In genomic region chr5:139129572-139130151, GRCm38 (mm10) we compare ENCODE assay signal across 8 mouse cellular contexts. TPM values are rescaled to one million over a fixed set of nuclear protein-coding genes. Genes with fewer than 3 reads are reported as not detected.
DNase-seq lines count a peak whose midpoint lies in the region; ATAC-seq and TF ChIP-seq lines count a peak whose summit lies in the region.

No protein-coding gene starts in this region.

- peak; percentile 25 for DNase-seq in kidney, postnatal 0 days (ENCODE audit: low spot score)
- no peak for DNase-seq in kidney, adult 11 months
- peak; percentile 86 for DNase-seq in cerebellum, adult 11-12 months
- DNase-seq in forebrain, embryonic 14.5 days (ENCODE audit: low spot score), result peak; percentile 33
- DNase-seq in layer of hippocampus, adult 9-11 months, result peak; percentile 38
- peak; percentile 91 for DNase-seq in midbrain, embryonic 11.5 days (ENCODE audit: low spot score, missing footprints)
- DNase-seq in stomach, postnatal 0 days (ENCODE audit: low spot score), result no peak
- no peak for DNase-seq in spleen, postnatal 36 days (ENCODE audit: low spot score in 2 of 2)

- H3K9ac ChIP-seq in kidney, postnatal 0 days (ENCODE audit: low read depth, low read length), result peak overlapping the region; percentile 69
- H3K9ac ChIP-seq in forebrain, embryonic 14.5 days (ENCODE audit: low read length), result peak overlapping the region; percentile 73
- H3K9ac ChIP-seq in midbrain, embryonic 11.5 days (ENCODE audit: low read length), result peak overlapping the region; percentile 68
- H3K9ac ChIP-seq in stomach, postnatal 0 days (ENCODE audit: low read length), result peak overlapping the region; percentile 72

- TF ChIP-seq CTCF in kidney, postnatal 0 days (IDR thresholded peaks at IDR 0.05; ENCODE audit: low read depth), result no peak
- no peak for TF ChIP-seq CTCF in stomach, postnatal 0 days (IDR thresholded peaks at IDR 0.05; ENCODE audit: low read depth)

- 5% methylated on average over 48 of the region's 55 CpGs for WGBS in kidney, postnatal 0 days
- 5% methylated on average over 31 of the region's 55 CpGs for WGBS in forebrain, embryonic 14.5 days
- 4% methylated on average over 48 of the region's 55 CpGs for WGBS in midbrain, embryonic 11.5 days
- 5% methylated on average over 45 of the region's 55 CpGs for WGBS in stomach, postnatal 0 days

- H3K36me3 ChIP-seq in kidney, postnatal 0 days (ENCODE audit: insufficient read depth, low read length), result no peaks in the 10 kb centered on the region
- H3K36me3 ChIP-seq in forebrain, embryonic 14.5 days (ENCODE audit: control insufficient read depth, insufficient read depth, low read length), result peaks cover 9% of the 10 kb centered on the region; the same call in 1 of the 2 replicates
- no peaks in the 10 kb centered on the region for H3K36me3 ChIP-seq in midbrain, embryonic 11.5 days (ENCODE audit: control insufficient read depth, insufficient read depth, low read length)
- H3K36me3 ChIP-seq in stomach, postnatal 0 days (ENCODE audit: control insufficient read depth, insufficient read depth, low read length), result no peaks in the 10 kb centered on the region

- peak; percentile 59 for ATAC-seq in kidney, postnatal 0 days (replicated peaks; ENCODE audit: low FRiP score, low read depth)
- peak; percentile 86 for ATAC-seq in forebrain, embryonic 14.5 days
- peak; percentile 87 for ATAC-seq in midbrain, embryonic 11.5 days (ENCODE audit: low FRiP score)
- peak; percentile 51; the same call in 1 of the 2 replicates for ATAC-seq in stomach, postnatal 0 days (ENCODE audit: low FRiP score, low TSS enrichment)

- no peaks in the 10 kb centered on the region for H3K9me3 ChIP-seq in kidney, postnatal 0 days (replicated peaks; ENCODE audit: low read length)
- H3K9me3 ChIP-seq in forebrain, embryonic 14.5 days (replicated peaks; ENCODE audit: control insufficient read depth, low read length), result no peaks in the 10 kb centered on the region
- H3K9me3 ChIP-seq in midbrain, embryonic 11.5 days (ENCODE audit: control insufficient read depth, low read length), result no peaks in the 10 kb centered on the region
- no peaks in the 10 kb centered on the region for H3K9me3 ChIP-seq in stomach, postnatal 0 days (ENCODE audit: control insufficient read depth, low read length)

- H3K27me3 ChIP-seq in kidney, postnatal 0 days (ENCODE audit: insufficient read depth, low read length), result no peaks in the 10 kb centered on the region
- H3K27me3 ChIP-seq in forebrain, embryonic 14.5 days (replicated peaks; ENCODE audit: control insufficient read depth, insufficient read depth, low read length), result no peaks in the 10 kb centered on the region
- peaks cover 4% of the 10 kb centered on the region; the same call in 1 of the 2 replicates for H3K27me3 ChIP-seq in midbrain, embryonic 11.5 days (ENCODE audit: control insufficient read depth, insufficient read depth, low read length)
- H3K27me3 ChIP-seq in stomach, postnatal 0 days (ENCODE audit: control insufficient read depth, insufficient read depth, low read length), result no peaks in the 10 kb centered on the region

- peaks cover 3% of the 10 kb centered on the region; the same call in 1 of the 2 replicates for H3K4me1 ChIP-seq in kidney, postnatal 0 days (replicated peaks; ENCODE audit: insufficient read depth, low read length)
- 0 out of 2 replicates have a peak, but pooled peaks cover 5% of the 10 kb centered on the region for H3K4me1 ChIP-seq in forebrain, embryonic 14.5 days (ENCODE audit: control insufficient read depth, insufficient read depth, low read length)
- H3K4me1 ChIP-seq in midbrain, embryonic 11.5 days (ENCODE audit: control insufficient read depth, insufficient read depth, low read length), result no peaks in the 10 kb centered on the region
- H3K4me1 ChIP-seq in stomach, postnatal 0 days (replicated peaks; ENCODE audit: control insufficient read depth, insufficient read depth), result no peaks in the 10 kb centered on the region

- H3K27ac ChIP-seq in kidney, postnatal 0 days, result no peak overlapping the region
- peak overlapping the region; percentile 44; the same call in 1 of the 2 replicates for H3K27ac ChIP-seq in forebrain, embryonic 14.5 days (ENCODE audit: low read depth, low read length)
- H3K27ac ChIP-seq in midbrain, embryonic 11.5 days (ENCODE audit: low read depth, low read length), result no peak overlapping the region
- no peak overlapping the region for H3K27ac ChIP-seq in stomach, postnatal 0 days (replicated peaks)

- H3K4me2 ChIP-seq in kidney, postnatal 0 days (ENCODE audit: low read length), result peak overlapping the region; percentile 93
- H3K4me2 ChIP-seq in forebrain, embryonic 14.5 days (ENCODE audit: low read length), result peak overlapping the region; percentile 73
- peak overlapping the region; percentile 89 for H3K4me2 ChIP-seq in midbrain, embryonic 11.5 days
- H3K4me2 ChIP-seq in stomach, postnatal 0 days (replicated peaks; ENCODE audit: low read depth), result peak overlapping the region; percentile 72

- H3K4me3 ChIP-seq in kidney, postnatal 0 days (replicated peaks; ENCODE audit: low read depth, low read length), result peak overlapping the region; percentile 54
- peak overlapping the region; percentile 45 for H3K4me3 ChIP-seq in forebrain, embryonic 14.5 days (ENCODE audit: low read depth, low read length)
- H3K4me3 ChIP-seq in midbrain, embryonic 11.5 days (ENCODE audit: low read depth, low read length), result peak overlapping the region; percentile 55
- H3K4me3 ChIP-seq in stomach, postnatal 0 days (ENCODE audit: low read depth, low read length), result peak overlapping the region; percentile 51

- no peak for TF ChIP-seq EP300 in stomach, postnatal 0 days (optimal IDR thresholded peaks at IDR 0.05)

RNA-seq across cellular contexts. Expression of gene Prkar1b, which starts 20.1 kb away (rescaled TPM):
- 19.3 and 21.8 TPM in 2 replicates for polyA plus RNA-seq in kidney, postnatal 0 days (2015; fragmentation: Nextera tagmentation; extraction: Ambion mirVana)
- polyA plus RNA-seq in forebrain, embryonic 14.5 days (2014; fragmentation: Nextera tagmentation; extraction: Ambion mirVana), result 93.8 and 128 TPM in 2 replicates
- 19.5 and 20.2 TPM in 2 replicates for polyA plus RNA-seq in midbrain, embryonic 11.5 days (2014; fragmentation: Nextera tagmentation; extraction: Ambion mirVana)
- 9.6 and 10.6 TPM in 2 replicates for polyA plus RNA-seq in stomach, postnatal 0 days (2015; fragmentation: Nextera tagmentation; extraction: Ambion mirVana)

RNA-seq across cellular contexts. Expression of gene Dnaaf5, which starts 20.4 kb away (rescaled TPM):
- 4.7 and 5.3 TPM in 2 replicates for polyA plus RNA-seq in kidney, postnatal 0 days (2015; fragmentation: Nextera tagmentation; extraction: Ambion mirVana)
- 2.5 and 2.6 TPM in 2 replicates for polyA plus RNA-seq in forebrain, embryonic 14.5 days (2014; fragmentation: Nextera tagmentation; extraction: Ambion mirVana)
- 5.2 and 5.3 TPM in 2 replicates for polyA plus RNA-seq in midbrain, embryonic 11.5 days (2014; fragmentation: Nextera tagmentation; extraction: Ambion mirVana)
- polyA plus RNA-seq in stomach, postnatal 0 days (2015; fragmentation: Nextera tagmentation; extraction: Ambion mirVana), result 1.9 and 2.3 TPM in 2 replicates

Comparison
In these comparisons a context has a peak if more than half of its experiments do, and no peak if none do; other contexts are left out.
1. DNase-seq: peak in kidney, postnatal 0 days (single experiment), cerebellum, adult 11-12 months (single experiment), forebrain, embryonic 14.5 days (single experiment), layer of hippocampus, adult 9-11 months (single experiment) and midbrain, embryonic 11.5 days (single experiment); none in kidney, adult 11 months (single experiment), stomach, postnatal 0 days (single experiment) and spleen, postnatal 36 days (0 of 2).
2. Peak in every context shown above with its lines, with median percentiles within 50 percentile points of each other: ATAC-seq, H3K4me2 ChIP-seq, H3K4me3 ChIP-seq and H3K9ac ChIP-seq.